Mouse (Mus musculus) thymus, adult 2 months (tissue): ENCODE data around the gene Tmem132d.

Experiments
- CTCF ChIP-seq: fragments of 200-500 bp; IDR thresholded peaks from 2 replicates; pipeline ENCODE4 v1.5.1; 2012; ENCODE audit warnings: mild to moderate bottlenecking, control low read depth, low read length, moderate library complexity, borderline replicate concordance; ENCODE audit not compliant: control insufficient read depth, poor library complexity, insufficient read depth; ENCODE audit errors: extremely low read depth
- POLR2A ChIP-seq: fragments of 200-500 bp; IDR thresholded peaks from 2 replicates; pipeline ENCODE4 v1.6.1; 2012; ENCODE audit warnings: mild to moderate bottlenecking, low read length, control low read depth, moderate library complexity; ENCODE audit not compliant: control insufficient read depth, poor library complexity, insufficient read depth; ENCODE audit errors: extremely low read depth

DNA sequence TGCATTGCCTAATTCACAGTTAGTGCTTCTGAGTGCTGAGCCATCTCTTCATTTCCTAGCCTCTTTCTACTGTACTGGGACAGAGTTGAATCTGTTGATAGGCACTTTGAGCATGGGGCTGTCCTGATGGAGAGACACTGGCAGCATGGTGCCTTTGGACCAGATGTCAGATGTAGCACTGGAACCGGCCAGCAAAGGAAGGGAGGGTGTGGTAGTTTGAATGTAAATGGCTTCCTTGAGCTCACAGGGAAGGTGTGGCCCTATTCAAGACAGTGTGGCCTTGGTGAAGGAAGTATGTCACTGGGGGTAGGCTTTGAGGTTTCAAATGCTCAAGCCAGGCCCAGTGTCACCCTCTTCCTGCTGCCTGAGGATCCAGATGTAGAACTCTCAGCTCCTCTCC, 602.0 kb downstream of the Tmem132d start:
- no peak for TF ChIP-seq POLR2A
- TF ChIP-seq CTCF = no peak
